Mouse (Mus musculus): ENCODE results near the gene AA986860.

GRCm38 (mm10) chr1:130732706-130733658 is 1.2 kb downstream of the AA986860 start:
- TF ChIP-seq RCOR1 (IDR thresholded peaks at IDR 0.05; ENCODE audit: low read depth, low read length) (0 out of 2 replicates have a peak, but pooled peaks have one; percentile 7), MEF2A (IDR thresholded peaks at IDR 0.05; ENCODE audit: extremely low read depth, insufficient replicate concordance, low read depth, low read length, poor library complexity, severe bottlenecking) (no peak), ZKSCAN1 (IDR thresholded peaks at IDR 0.05; ENCODE audit: low read depth, low read length) (no peak), CTCF (IDR thresholded peaks at IDR 0.05 in 2 of 3, conservative IDR thresholded peaks at IDR 0.05 in 1 of 3; ENCODE audit: control insufficient read depth in 1 of 3, insufficient read depth in 1 of 3, low read depth in 2 of 3, low read length in 3 of 3, poor library complexity in 1 of 3, severe bottlenecking in 1 of 3) (no peak), POLR2A (IDR thresholded peaks at IDR 0.05; ENCODE audit: control insufficient read depth in 1 of 2, insufficient read depth in 1 of 2, low read depth in 1 of 2, low read length in 2 of 2, poor library complexity in 1 of 2) (0 out of 4 replicates have a peak, but pooled peaks of 1 of the 2 experiments have one; percentile 29), MAX (IDR thresholded peaks at IDR 0.05; ENCODE audit: low read length) (no peak), E2F4 (IDR thresholded peaks at IDR 0.05; ENCODE audit: borderline replicate concordance, low read depth, low read length) (no peak), GATA1 (IDR thresholded peaks at IDR 0.05; ENCODE audit: low read depth, low read length) (peak; percentile 77), MAZ (IDR thresholded peaks at IDR 0.05; ENCODE audit: low read depth, low read length) (no peak), SIN3A (IDR thresholded peaks at IDR 0.05; ENCODE audit: low read length) (peak; percentile 47; the same call in 1 of the 2 replicates), ZNF384 (IDR thresholded peaks at IDR 0.05; ENCODE audit: low read depth, low read length) (peak; percentile 43), TBP (IDR thresholded peaks at IDR 0.05; ENCODE audit: low read depth, low read length) (0 out of 2 replicates have a peak, but pooled peaks have one; percentile 14), USF1 (IDR thresholded peaks at IDR 0.05; ENCODE audit: low read depth, low read length) (no peak)

Data from MEL (cell line).